Mouse (Mus musculus): ENCODE data around the gene Tsn. TPM values are rescaled to one million over a fixed set of nuclear protein-coding genes. Genes with fewer than 3 reads are reported as not detected.

The Tsn gene
- total RNA-seq (2021), result 100 to 1,000 TPM; 111 to 149 TPM
- long read RNA-seq, experiment 1, full-length matches to known transcripts, result 58 of 60 reads
- long read RNA-seq, experiment 1, partial matches to known transcripts, result 0 of 60 reads
- long read RNA-seq, experiment 1, other reads (novel, unspliced or antisense), result 2 of 60 reads
- long read RNA-seq, experiment 2, full-length matches to known transcripts, result 147 of 164 reads
- long read RNA-seq, experiment 2, partial matches to known transcripts, result 1 of 164 reads
- long read RNA-seq, experiment 2, other reads (novel, unspliced or antisense), result 16 of 164 reads

- DNase-seq (ENCODE audit: low spot score in 2 of 2), result no peak
These were observed at the start of gene Tsn for GRCm38 (mm10) chr1:118311622-118312326. Tsn (minus strand) TSS chr1:118311739.

GRCm38 (mm10) chr1:118359071-118359761 lies 47.7 kb upstream of the Tsn start:
- no peak for DNase-seq (ENCODE audit: low spot score in 2 of 2)

DNA sequence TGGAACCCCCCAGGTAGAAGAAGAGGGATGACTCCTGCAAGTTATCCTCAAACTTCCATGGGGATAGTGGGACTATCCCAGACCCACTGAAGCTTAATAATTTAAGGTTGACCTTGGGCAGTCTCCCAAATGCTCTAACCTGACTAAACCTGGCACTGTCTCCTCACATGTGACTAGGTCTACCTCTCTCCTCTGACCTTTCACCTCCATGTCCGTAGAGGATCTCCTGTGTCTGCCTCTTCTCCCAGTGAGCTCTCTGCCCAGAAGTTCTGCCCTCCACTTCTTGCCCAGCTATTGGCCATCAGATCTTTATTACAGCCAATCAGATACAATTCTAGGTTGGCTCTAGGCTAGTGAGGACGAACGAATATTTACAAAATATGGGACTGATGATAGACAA lies 38.4 kb upstream of the Tsn start:
- DNase-seq (ENCODE audit: low spot score in 2 of 2), result no peak

DNA sequence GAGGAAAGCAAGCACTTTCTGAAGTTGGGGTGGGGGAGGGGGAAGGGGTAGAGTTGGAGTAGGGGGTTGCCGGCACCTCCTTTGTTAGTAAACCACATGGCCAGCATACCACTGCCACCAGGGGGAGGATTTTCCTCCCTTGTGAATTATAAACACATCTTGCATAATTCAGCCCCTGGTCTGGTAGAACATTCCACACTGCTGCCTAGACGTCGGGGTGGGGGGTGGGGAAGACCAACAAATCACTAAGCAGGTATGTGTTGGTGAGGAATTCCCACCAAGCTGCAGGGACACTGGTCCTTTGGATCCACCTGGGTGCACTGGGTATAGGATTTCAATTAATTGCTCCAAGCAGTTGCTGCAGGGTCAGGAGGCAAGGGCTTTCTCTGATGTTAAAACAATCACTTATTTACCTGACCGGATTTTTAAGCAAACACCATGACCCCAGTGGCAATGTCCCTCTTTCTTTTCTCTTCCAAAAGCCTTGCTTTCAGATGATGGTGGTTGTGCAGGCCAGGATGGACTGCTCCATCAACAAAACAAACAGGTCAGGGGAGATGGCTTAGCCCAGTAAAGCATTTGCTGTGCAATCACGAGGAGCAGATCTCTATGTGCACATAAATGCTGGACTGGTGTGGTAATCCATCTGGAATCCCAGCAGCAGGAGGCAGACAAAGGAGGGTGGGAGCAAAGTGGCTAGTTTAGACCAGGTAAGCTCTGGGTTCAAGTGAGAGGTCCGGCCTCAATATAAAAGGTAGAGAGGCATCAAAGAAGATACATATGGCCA lies 32.3 kb upstream of the Tsn start:
- DNase-seq (ENCODE audit: low spot score in 2 of 2), result no peak

DNA sequence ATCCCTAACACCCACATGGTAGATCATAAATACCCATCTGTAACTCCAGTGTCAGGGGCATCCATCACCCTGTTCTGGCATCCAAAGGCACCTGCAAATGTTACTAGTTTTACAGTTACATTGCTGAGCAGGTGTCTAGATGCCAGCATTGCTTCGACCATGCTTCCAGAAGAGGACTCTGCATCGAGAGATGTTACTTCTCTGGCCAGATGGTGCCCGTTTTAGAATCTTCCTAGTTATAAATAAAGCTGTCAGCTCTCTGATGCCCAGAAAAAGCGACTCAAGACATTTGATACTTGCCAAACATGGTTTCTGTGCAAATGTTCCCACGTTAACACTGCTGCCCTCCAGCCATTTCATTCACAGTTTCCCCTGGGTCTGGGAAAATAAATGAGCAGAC lies 26.4 kb upstream of the Tsn start:
- no peak for DNase-seq (ENCODE audit: low spot score in 2 of 2)

DNA sequence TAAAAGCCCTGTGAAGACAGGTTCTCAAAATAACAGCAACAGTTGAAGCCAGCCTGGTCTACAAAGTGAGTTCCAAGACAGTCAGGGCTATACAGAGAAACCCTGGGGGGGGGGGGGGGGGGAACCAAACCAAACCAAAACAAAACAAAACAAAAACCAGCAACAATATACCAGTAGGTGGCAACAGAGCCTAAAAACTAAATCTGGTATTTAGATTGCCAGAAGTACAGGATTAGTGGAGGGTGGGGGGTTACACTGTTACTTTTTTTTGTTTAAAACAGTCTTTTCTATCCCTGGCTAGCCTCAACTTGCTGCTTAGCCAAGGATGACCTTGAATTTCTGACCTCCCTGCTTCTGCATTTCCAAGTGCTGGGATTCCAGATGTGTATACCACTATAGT lies 24.3 kb upstream of the Tsn start:
- DNase-seq (ENCODE audit: low spot score in 2 of 2), result no peak

DNA sequence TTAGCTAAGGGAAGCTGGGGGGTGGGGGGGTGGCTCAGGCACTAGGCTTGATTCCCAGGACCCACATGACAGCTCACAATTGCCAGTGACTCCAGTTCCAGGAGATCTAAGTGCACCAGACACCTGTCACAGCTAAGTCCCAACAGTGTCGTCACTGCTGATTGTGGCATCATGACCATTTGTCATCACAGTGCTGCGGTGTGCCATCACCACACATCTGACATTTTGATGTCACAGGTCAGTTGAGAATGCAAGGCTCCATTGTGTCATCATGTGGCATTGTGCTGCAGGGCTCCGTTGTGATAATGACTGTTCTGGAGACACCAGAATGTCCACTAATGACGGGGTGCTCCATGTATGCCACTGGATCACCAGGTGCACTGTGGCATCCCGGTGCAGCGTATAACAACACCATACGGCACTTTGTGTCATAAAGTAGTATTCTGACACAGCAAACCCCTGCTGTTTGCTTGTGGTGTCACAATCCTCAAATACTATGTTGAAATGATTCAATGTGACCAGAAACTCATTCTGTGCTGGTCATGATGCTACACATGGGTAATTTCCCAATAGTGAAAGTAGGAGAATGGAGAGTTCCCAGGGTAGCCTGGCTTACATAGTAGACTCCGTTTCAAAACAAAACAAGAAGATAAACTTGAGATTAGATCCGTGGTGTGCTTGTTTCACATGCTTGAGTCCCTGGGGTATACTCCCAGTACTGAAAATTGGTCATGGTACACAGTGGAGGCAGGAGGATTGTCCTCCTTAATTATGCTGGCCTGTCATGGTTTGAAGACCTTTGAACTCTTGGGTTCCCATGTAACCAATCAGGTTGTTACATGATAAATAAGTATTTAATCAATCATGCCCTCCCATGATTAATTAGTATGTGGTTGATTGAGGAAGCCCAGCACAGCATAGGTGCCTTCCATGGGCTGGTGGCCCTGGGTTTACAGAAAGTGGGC lies 23.5 kb upstream of the Tsn start:
- no peak for DNase-seq (ENCODE audit: low spot score in 2 of 2)

- DNase-seq (ENCODE audit: low spot score in 2 of 2), result peak; percentile 86 to 89
These were observed 10.2 kb upstream of the Tsn start, which contains the start of gene Nifk for GRCm38 (mm10) chr1:118321661-118322201. Nifk (plus strand) TSS chr1:118321839.

DNA sequence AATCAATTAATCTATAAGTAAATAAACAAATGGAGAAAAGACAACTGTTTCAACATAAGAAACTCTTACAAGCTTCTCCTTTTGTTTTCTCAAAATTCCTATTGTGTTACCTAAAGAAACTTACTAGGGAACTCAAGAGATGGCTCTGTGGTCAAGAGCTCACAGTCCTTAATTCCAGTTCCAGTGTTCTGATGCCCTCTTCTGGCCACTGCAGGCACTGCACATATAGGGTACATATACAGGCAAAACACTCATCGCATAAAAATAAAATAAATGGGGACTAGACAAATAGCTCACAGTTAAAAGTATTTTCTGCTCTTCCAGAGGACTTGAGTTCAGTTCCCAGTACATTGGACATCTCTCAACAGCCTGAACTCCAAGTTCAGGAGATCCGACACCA lies 9.2 kb upstream of the Tsn start:
- no peak for DNase-seq (ENCODE audit: low spot score in 2 of 2)

GRCm38 (mm10) chr1:118310780-118311621 lies 538 bp downstream of the Tsn start:
- DNase-seq (ENCODE audit: low spot score in 2 of 2), result peak; percentile 89 to 93

DNA sequence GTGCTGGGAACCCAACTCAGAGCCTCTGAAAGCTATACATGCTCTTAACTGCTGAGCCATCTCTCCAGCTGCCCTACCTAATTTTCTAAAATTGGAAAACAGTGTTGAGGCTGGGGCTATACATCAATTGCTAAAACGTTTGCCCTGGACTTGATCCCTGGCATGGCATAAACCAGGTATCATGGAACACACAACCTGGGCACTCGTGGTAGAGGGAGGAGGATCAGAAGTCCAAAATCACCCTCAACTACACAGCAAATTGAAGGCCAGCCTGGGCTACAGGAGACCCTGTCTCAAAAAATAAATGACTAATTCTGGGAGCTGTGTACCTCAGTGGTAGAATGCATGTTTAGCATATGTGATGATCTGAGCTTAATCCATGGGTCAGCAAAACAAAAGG lies 13.8 kb downstream of the Tsn start:
- no peak for DNase-seq (ENCODE audit: low spot score in 2 of 2)

DNA sequence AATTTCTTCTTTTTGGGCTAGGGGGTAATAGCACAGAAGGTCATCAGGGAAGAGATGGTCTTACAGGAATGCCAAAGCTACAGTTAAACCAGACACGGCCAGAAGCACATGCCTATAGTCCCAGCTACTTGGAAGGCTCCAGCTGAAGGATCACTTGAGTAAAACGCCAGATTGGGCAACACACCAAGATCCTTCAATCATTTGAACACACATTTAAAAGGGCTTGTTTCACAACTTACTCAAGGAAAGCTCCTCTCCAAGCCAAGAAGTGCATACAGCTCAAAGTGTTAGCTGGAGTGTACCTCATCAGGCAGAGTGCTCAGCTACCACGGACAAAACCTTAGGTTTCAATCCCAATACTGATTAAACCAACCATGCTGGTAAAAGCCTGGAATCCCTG lies 14.9 kb downstream of the Tsn start:
- DNase-seq (ENCODE audit: low spot score in 2 of 2), result no peak

DNA sequence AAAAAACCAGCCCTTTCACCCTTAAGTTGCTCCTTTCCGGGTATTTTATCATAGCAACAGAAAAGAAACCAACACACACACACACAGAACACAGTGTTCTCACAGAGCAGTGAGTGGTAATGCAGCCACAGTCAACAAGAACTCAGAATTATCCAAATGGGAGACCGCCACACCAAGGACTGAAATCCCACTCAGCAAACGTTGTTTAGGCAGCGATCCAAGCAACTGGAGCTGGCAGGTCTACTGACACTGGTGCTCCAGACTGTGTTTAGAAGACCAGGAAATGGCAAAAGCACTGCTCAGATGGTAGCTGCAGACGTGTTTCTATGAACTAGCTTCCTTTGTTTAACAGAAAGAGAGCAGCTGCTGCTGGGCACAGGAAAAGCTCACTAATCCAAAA lies 16.7 kb downstream of the Tsn start:
- DNase-seq (ENCODE audit: low spot score in 2 of 2), result no peak

GRCm38 (mm10) chr1:118294192-118294591 lies 17.3 kb downstream of the Tsn start:
- DNase-seq (ENCODE audit: low spot score in 2 of 2), result no peak

DNA sequence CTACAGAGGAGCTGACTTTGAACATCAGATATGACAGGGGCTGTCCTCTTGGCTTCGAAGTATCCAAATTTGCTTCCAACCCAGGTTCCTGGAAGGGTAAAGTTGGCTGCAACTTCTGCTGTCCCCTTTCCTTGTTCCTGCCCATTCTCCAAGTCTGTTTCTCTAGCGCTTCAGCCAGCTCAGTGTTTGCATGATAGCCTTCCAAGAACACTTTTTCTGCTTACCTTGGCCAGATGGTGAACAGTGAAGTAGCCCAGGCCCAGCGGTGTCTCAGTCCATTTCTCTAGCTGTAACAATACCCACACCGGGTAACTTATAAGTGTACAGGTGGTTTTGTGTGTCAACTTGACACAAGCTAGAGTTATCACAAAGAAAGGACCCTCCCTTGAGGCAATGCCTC lies 19.2 kb downstream of the Tsn start:
- DNase-seq (ENCODE audit: low spot score in 2 of 2), result no peak

GRCm38 (mm10) chr1:118275139-118275538 lies 36.4 kb downstream of the Tsn start:
- peak in 1 of 2 experiments; percentile 9 for DNase-seq (ENCODE audit: low spot score in 2 of 2)

GRCm38 (mm10) chr1:118251931-118252330 lies 59.6 kb downstream of the Tsn start:
- DNase-seq (ENCODE audit: low spot score in 2 of 2), result no peak

Data from adrenal gland, adult 18-20 months (tissue).